Mouse (Mus musculus): ENCODE data around the gene Vps53. TPM values are rescaled to one million over a fixed set of nuclear protein-coding genes. Genes with fewer than 3 reads are reported as not detected.
A peak's percentile ranks its signal among the peaks of the same experiment; 100 is the strongest.

Vps53 gene
- total and polyA plus RNA-seq, 2 experiments = 18.9 to 22.4 TPM

DNA sequence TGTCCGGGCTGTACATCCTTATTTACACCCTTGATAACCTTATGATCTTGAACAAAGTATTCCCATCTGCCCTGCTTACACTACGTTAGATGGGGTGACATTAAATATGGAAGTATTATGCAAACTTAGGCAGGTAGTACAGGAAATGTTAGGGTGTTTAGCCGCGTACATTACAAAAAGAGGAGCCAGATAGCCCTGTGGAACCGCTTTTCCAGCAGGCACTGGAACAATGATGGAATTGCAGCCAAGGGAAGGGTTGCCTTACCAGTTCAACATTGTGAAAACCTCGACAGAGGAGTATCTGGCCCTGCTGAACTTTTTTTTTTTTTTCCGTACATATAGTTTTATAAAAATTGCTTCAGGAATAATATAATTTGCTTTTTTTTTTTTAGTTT lies 696 bp upstream of the Vps53 start:
- H3K36me3 ChIP-seq (ENCODE audit: control insufficient read depth, insufficient read depth, low read length) = peaks cover 6% of the 10 kb centered on the region
- TF ChIP-seq POLR2A (IDR thresholded peaks at IDR 0.05; ENCODE audit: extremely low read depth, insufficient read depth, low read length) = no peak
- no peak for TF ChIP-seq CTCF (IDR thresholded peaks at IDR 0.05; ENCODE audit: low read depth, low read length)
- H3K79me2 ChIP-seq (ENCODE audit: control insufficient read depth, insufficient read depth, low read length) = peaks cover 2% of the 10 kb centered on the region; the same call in 1 of the 2 replicates
- 8% methylated on average over 7 of the region's 7 CpGs for WGBS
- no peaks in the 10 kb centered on the region for H3K27me3 ChIP-seq (ENCODE audit: control insufficient read depth, insufficient read depth, low read length)
- H3K4me1 ChIP-seq (ENCODE audit: control insufficient read depth, insufficient read depth, low read length) = peaks cover 2% of the 10 kb centered on the region; the same call in 1 of the 2 replicates
- peak overlapping the region; percentile 84 for H3K27ac ChIP-seq (replicated peaks; ENCODE audit: insufficient read depth, low read depth, low read length)
- peak; percentile 45 for DNase-seq (ENCODE audit: extremely low read depth, low read depth, low spot score)
- peak overlapping the region; percentile 90 for H3K9ac ChIP-seq (ENCODE audit: low read depth, low read length)
- H3K4me3 ChIP-seq (ENCODE audit: insufficient read depth, low read depth, low read length) = peak overlapping the region; percentile 95

DNA sequence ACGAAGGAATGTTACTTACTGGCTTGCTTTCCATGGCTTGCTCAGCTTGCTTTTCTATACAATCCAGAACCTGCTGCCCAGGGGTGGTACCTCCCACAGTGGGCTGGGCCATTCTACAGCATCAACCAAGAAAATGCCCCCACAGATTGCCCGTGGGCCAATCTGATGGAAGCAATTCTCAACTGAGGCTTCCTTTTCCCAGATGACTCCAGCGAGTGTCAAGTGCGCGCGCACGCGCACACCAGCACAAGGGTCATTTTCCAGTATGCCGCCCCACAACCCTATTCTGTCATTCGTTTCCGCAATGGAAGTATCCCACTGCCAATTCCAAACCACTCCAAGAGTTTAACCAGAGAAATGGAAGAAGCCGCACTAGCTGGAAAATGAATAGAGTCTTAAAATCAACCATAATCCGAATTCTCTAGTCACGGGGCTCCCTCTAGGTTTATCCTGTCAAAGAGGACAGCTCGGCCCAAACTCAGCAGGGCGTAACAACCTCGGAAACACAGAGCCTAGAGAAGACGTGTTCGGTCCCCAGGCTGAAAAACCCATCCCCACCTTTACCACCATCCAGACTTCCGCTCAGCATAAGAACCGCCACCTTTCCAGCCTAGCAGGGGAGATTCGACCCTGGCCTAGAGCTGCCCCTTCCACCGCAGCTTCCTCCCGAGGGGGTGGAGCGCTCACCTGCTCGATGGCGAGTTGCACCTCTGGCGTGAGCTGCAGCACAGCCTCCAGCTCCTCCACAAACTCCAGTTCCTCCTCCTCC lies 537 bp downstream of the Vps53 start:
- DNase-seq (ENCODE audit: extremely low read depth, low read depth, low spot score) = peak; percentile 55
- H3K79me2 ChIP-seq (ENCODE audit: control insufficient read depth, insufficient read depth, low read length) = peaks cover 2% of the 10 kb centered on the region; the same call in 1 of the 2 replicates
- TF ChIP-seq CTCF (IDR thresholded peaks at IDR 0.05; ENCODE audit: low read depth, low read length) (no peak), POLR2A (IDR thresholded peaks at IDR 0.05; ENCODE audit: extremely low read depth, insufficient read depth, low read length) (no peak)
- no peaks in the 10 kb centered on the region for H3K27me3 ChIP-seq (ENCODE audit: control insufficient read depth, insufficient read depth, low read length)
- peak overlapping the region; percentile 74 for H3K27ac ChIP-seq (replicated peaks; ENCODE audit: insufficient read depth, low read depth, low read length)
- peaks cover 11% of the 10 kb centered on the region for H3K36me3 ChIP-seq (ENCODE audit: control insufficient read depth, insufficient read depth, low read length)
- H3K4me3 ChIP-seq (ENCODE audit: insufficient read depth, low read depth, low read length) = peak overlapping the region; percentile 95
- peaks cover 2% of the 10 kb centered on the region; the same call in 1 of the 2 replicates for H3K4me1 ChIP-seq (ENCODE audit: control insufficient read depth, insufficient read depth, low read length)
- under 1% methylated on average over 28 of the region's 28 CpGs for WGBS
- peak overlapping the region; percentile 83 for H3K9ac ChIP-seq (ENCODE audit: low read depth, low read length)

DNA sequence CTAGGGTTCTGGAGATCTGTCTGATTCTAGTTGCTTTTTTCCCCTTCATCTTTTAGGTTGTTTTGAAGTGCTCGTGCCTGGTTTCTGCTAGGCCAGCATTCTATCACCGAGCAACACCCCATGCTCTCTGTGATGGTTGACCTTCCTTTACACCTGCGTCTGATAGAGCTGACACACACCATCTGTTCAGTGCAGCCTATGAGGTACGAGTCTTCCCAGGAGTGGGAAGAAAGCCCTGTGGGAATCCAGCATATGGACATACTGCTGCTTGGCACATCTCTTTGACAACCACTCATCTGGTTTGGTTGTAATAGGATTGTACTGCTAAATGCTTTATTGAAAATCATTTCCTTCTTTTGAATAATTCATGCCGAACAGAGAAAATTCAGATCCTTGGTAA lies 9.2 kb downstream of the Vps53 start:
- no peaks in the 10 kb centered on the region for H3K4me1 ChIP-seq (ENCODE audit: control insufficient read depth, insufficient read depth, low read length)
- no peak for TF ChIP-seq POLR2A (IDR thresholded peaks at IDR 0.05; ENCODE audit: extremely low read depth, insufficient read depth, low read length)
- TF ChIP-seq CTCF (IDR thresholded peaks at IDR 0.05; ENCODE audit: low read depth, low read length) = no peak
- no peaks in the 10 kb centered on the region for H3K27me3 ChIP-seq (ENCODE audit: control insufficient read depth, insufficient read depth, low read length)
- peaks cover 13% of the 10 kb centered on the region; the same call in 1 of the 2 replicates for H3K36me3 ChIP-seq (ENCODE audit: control insufficient read depth, insufficient read depth, low read length)
- no peak for DNase-seq (ENCODE audit: extremely low read depth, low read depth, low spot score)
- H3K79me2 ChIP-seq (ENCODE audit: control insufficient read depth, insufficient read depth, low read length) = no peaks in the 10 kb centered on the region
- WGBS = 85% methylated on average over 5 of the region's 5 CpGs
- no peak overlapping the region for H3K27ac ChIP-seq (replicated peaks; ENCODE audit: insufficient read depth, low read depth, low read length)
- no peak overlapping the region for H3K9ac ChIP-seq (ENCODE audit: low read depth, low read length)
- H3K4me3 ChIP-seq (ENCODE audit: insufficient read depth, low read depth, low read length) = no peak overlapping the region

DNA sequence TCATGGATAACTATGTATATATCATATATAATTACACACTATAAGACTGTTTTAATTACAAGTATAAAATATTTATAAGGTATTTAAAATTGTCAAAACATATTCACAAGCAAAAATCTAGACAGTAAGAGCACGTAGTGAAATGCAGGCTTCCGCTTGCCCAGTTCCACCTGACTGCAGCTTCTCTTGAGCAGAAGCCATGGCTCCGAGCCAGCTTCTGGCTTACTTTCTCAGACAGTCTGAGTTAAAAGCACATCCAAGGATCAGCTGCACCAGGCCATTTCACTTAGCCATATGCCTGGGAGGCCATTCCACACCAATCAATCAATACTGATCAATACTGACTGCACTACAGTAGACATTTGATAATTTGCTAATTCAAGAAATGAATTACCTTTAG lies 10.5 kb downstream of the Vps53 start:
- WGBS = 65% methylated on average over 3 of the region's 3 CpGs
- H3K4me3 ChIP-seq (ENCODE audit: insufficient read depth, low read depth, low read length) = no peak overlapping the region
- no peaks in the 10 kb centered on the region for H3K79me2 ChIP-seq (ENCODE audit: control insufficient read depth, insufficient read depth, low read length)
- no peak overlapping the region for H3K27ac ChIP-seq (replicated peaks; ENCODE audit: insufficient read depth, low read depth, low read length)
- H3K4me1 ChIP-seq (ENCODE audit: control insufficient read depth, insufficient read depth, low read length) = no peaks in the 10 kb centered on the region
- DNase-seq (ENCODE audit: extremely low read depth, low read depth, low spot score) = peak; percentile 43
- H3K27me3 ChIP-seq (ENCODE audit: control insufficient read depth, insufficient read depth, low read length) = no peaks in the 10 kb centered on the region
- H3K9ac ChIP-seq (ENCODE audit: low read depth, low read length) = no peak overlapping the region
- TF ChIP-seq POLR2A (IDR thresholded peaks at IDR 0.05; ENCODE audit: extremely low read depth, insufficient read depth, low read length) = no peak
- TF ChIP-seq CTCF (IDR thresholded peaks at IDR 0.05; ENCODE audit: low read depth, low read length) = no peak
- H3K36me3 ChIP-seq (ENCODE audit: control insufficient read depth, insufficient read depth, low read length) = peaks cover 8% of the 10 kb centered on the region; the same call in 1 of the 2 replicates

DNA sequence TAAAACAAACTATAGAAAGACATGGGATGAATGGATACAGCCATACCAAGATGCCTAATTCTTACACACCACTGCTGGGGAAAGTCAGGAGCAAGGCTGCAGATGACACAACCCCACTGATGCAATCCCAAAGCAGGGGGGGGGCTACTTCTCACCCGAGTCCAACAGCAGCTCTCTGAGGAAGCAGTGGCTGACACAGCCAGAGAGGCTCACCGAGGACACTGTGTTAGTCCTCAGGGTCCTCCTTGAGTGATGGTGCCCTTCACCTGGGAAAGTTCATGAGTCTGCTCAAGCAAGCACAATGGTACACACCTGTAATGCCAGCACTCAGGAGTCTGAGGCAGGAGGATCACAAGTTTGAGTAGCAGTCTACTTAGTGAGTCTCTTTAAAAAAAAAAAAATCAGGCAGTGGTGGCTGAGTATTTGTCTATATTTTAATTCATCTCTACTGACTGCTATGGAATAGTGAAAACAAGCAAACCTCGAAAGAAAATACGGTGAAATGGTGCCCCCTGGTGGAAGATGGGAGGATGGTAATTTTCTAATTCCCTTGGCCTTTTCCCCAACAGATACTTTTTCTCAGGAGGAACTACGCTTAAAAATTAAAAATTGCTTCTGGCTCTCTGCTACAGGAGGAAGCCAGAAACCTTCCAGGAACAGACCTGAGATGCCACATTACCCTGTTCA lies 12.2 kb downstream of the Vps53 start:
- Histone ChIP-seq H3K27me3 (ENCODE audit: control insufficient read depth, insufficient read depth, low read length) (no peaks in the 10 kb centered on the region), H3K79me2 (ENCODE audit: control insufficient read depth, insufficient read depth, low read length) (no peaks in the 10 kb centered on the region), H3K36me3 (ENCODE audit: control insufficient read depth, insufficient read depth, low read length) (peaks cover 15% of the 10 kb centered on the region)

More for the DNA sequence above, 12.2 kb downstream of the Vps53 start:
- 16% methylated on average over 5 of the region's 5 CpGs for WGBS
- TF ChIP-seq POLR2A (IDR thresholded peaks at IDR 0.05; ENCODE audit: extremely low read depth, insufficient read depth, low read length) (no peak), CTCF (IDR thresholded peaks at IDR 0.05; ENCODE audit: low read depth, low read length) (peak; percentile 65)
- DNase-seq (ENCODE audit: extremely low read depth, low read depth, low spot score) = peak; percentile 43
- H3K9ac ChIP-seq (ENCODE audit: low read depth, low read length) = no peak overlapping the region
- no peak overlapping the region for H3K27ac ChIP-seq (replicated peaks; ENCODE audit: insufficient read depth, low read depth, low read length)
- no peaks in the 10 kb centered on the region for H3K4me1 ChIP-seq (ENCODE audit: control insufficient read depth, insufficient read depth, low read length)
- no peak overlapping the region for H3K4me3 ChIP-seq (ENCODE audit: insufficient read depth, low read depth, low read length)
